Mouse (Mus musculus): ENCODE data around the gene Prkrip1. TPM values are rescaled to one million over a fixed set of nuclear protein-coding genes. Genes with fewer than 3 reads are reported as not detected.
A peak's percentile ranks its signal among the peaks of the same experiment; 100 is the strongest.
"Not testable (repeated sequence)": the region's sequence is repeated elsewhere in the genome, so short reads cannot be mapped to it uniquely, and the experiment has no call there.

Prkrip1 gene
- polyA plus RNA-seq, 1 experiment from 2014 or later: 63.0 TPM

DNA sequence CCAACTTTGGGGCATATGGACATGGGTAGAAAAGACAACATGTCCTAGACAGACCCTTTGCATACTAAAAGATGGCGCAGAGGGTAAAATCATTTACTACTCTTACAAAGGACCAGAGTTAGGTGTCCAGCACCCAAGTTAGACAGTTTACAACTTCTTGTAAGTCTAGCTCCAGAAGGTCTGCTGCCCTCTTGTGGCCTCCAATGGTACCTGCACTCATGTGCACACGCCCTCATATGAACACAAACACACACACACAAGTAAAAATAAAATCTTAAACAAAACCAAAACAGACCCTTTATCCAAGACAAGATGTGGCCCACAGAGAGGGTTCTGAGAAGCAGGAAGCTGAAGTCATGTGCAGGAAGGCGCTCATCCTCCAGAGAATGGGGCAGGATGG is 30.7 kb downstream of the Prkrip1 start:
- Histone ChIP-seq H3K27me3 (replicated peaks; ENCODE audit: control insufficient read depth, insufficient read depth, low read length) (no peaks in the 10 kb centered on the region), H3K9me3 (ENCODE audit: control insufficient read depth, low read length) (no peaks in the 10 kb centered on the region), H3K4me3 (replicated peaks; ENCODE audit: low read length) (no peak overlapping the region), H3K36me3 (ENCODE audit: control insufficient read depth, insufficient read depth) (no peaks in the 10 kb centered on the region), H3K4me2 (ENCODE audit: low read length) (no peak overlapping the region), H3K27ac (ENCODE audit: low read length) (no peak overlapping the region), H3K4me1 (replicated peaks; ENCODE audit: control insufficient read depth, insufficient read depth, low read length) (peaks cover 18% of the 10 kb centered on the region), H3K9ac (replicated peaks; ENCODE audit: low read depth, low read length) (no peak overlapping the region)
- ATAC-seq: no peak
- WGBS: 94% methylated on average over 3 of the region's 3 CpGs

DNA sequence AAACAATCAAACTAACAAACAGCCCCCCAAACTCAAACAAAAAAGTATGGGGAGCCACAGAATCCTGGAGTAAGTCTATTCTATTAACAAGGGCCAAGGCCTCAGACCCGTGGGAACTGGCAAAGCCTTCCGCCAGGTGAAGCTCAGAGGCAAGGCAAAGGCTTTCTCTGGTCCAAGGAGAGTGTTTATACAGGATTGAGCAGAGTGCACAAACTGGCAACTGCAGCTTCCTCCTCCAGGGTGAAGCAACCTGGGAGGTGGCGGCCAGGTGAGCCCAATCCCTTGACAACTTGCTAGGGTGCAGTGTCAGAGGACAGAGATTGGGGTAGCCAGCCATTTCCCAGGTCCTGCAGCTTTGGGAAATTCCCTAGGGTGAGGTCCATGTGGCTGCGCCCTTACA is 31.5 kb downstream of the Prkrip1 start:
- Histone ChIP-seq H3K4me3 (replicated peaks; ENCODE audit: low read length) (no peak overlapping the region), H3K27me3 (replicated peaks; ENCODE audit: control insufficient read depth, insufficient read depth, low read length) (no peaks in the 10 kb centered on the region), H3K9me3 (ENCODE audit: control insufficient read depth, low read length) (no peaks in the 10 kb centered on the region), H3K9ac (replicated peaks; ENCODE audit: low read depth, low read length) (no peak overlapping the region), H3K36me3 (ENCODE audit: control insufficient read depth, insufficient read depth) (no peaks in the 10 kb centered on the region), H3K4me2 (ENCODE audit: low read length) (no peak overlapping the region), H3K27ac (ENCODE audit: low read length) (no peak overlapping the region), H3K4me1 (replicated peaks; ENCODE audit: control insufficient read depth, insufficient read depth, low read length) (peaks cover 18% of the 10 kb centered on the region)
- ATAC-seq: no peak
- 96% methylated on average over 4 of the region's 4 CpGs for WGBS

- Histone ChIP-seq H3K4me1 (replicated peaks; ENCODE audit: control insufficient read depth, insufficient read depth, low read length) (peaks cover 3% of the 10 kb centered on the region), H3K4me3 (replicated peaks; ENCODE audit: low read length) (no peak overlapping the region), H3K9me3 (ENCODE audit: control insufficient read depth, low read length) (no peaks in the 10 kb centered on the region), H3K27me3 (replicated peaks; ENCODE audit: control insufficient read depth, insufficient read depth, low read length) (no peaks in the 10 kb centered on the region), H3K27ac (ENCODE audit: low read length) (no peak overlapping the region), H3K9ac (replicated peaks; ENCODE audit: low read depth, low read length) (no peak overlapping the region), H3K4me2 (ENCODE audit: low read length) (no peak overlapping the region), H3K36me3 (ENCODE audit: control insufficient read depth, insufficient read depth) (no peaks in the 10 kb centered on the region)
- WGBS: 70% methylated on average over 8 of the region's 8 CpGs
- no peak for ATAC-seq
These were observed 33.5 kb downstream of the Prkrip1 start for GRCm38 (mm10) chr5:136165246-136165645.

GRCm38 (mm10) chr5:136163807-136164474 is 34.8 kb downstream of the Prkrip1 start:
- Histone ChIP-seq H3K9me3 (ENCODE audit: control insufficient read depth, low read length) (no peaks in the 10 kb centered on the region), H3K27me3 (replicated peaks; ENCODE audit: control insufficient read depth, insufficient read depth, low read length) (no peaks in the 10 kb centered on the region), H3K36me3 (ENCODE audit: control insufficient read depth, insufficient read depth) (no peaks in the 10 kb centered on the region), H3K9ac (replicated peaks; ENCODE audit: low read depth, low read length) (no peak overlapping the region), H3K27ac (ENCODE audit: low read length) (no peak overlapping the region; the same call in 1 of the 2 replicates), H3K4me2 (ENCODE audit: low read length) (no peak overlapping the region), H3K4me3 (replicated peaks; ENCODE audit: low read length) (no peak overlapping the region), H3K4me1 (replicated peaks; ENCODE audit: control insufficient read depth, insufficient read depth, low read length) (no peaks in the 10 kb centered on the region)
- 76% methylated on average over 11 of the region's 11 CpGs for whole genome bisulfite sequencing
- peak; percentile 55; the same call in 1 of the 2 replicates for ATAC-seq

- H3K27me3 ChIP-seq (replicated peaks; ENCODE audit: control insufficient read depth, insufficient read depth, low read length); H3K4me3 ChIP-seq (replicated peaks; ENCODE audit: low read length); H3K9ac ChIP-seq (replicated peaks; ENCODE audit: low read depth, low read length); H3K4me1 ChIP-seq (replicated peaks; ENCODE audit: control insufficient read depth, insufficient read depth, low read length); H3K36me3 ChIP-seq (ENCODE audit: control insufficient read depth, insufficient read depth); H3K4me2 ChIP-seq (ENCODE audit: low read length); H3K27ac ChIP-seq (ENCODE audit: low read length); H3K9me3 ChIP-seq (ENCODE audit: control insufficient read depth, low read length); ATAC-seq: not testable (repeated sequence)
- 81% methylated on average over 11 of the region's 12 CpGs for WGBS
These were observed 38.7 kb downstream of the Prkrip1 start for GRCm38 (mm10) chr5:136160084-136160483.

- no peaks in the 10 kb centered on the region for H3K4me1 ChIP-seq (replicated peaks; ENCODE audit: control insufficient read depth, insufficient read depth, low read length)
- no peak overlapping the region for H3K27ac ChIP-seq (ENCODE audit: low read length)
- no peaks in the 10 kb centered on the region for H3K36me3 ChIP-seq (ENCODE audit: control insufficient read depth, insufficient read depth)
- H3K4me2 ChIP-seq (ENCODE audit: low read length): no peak overlapping the region
- no peak for ATAC-seq
- H3K9me3 ChIP-seq (ENCODE audit: control insufficient read depth, low read length): no peaks in the 10 kb centered on the region
- H3K27me3 ChIP-seq (replicated peaks; ENCODE audit: control insufficient read depth, insufficient read depth, low read length): no peaks in the 10 kb centered on the region
- no peak overlapping the region for H3K4me3 ChIP-seq (replicated peaks; ENCODE audit: low read length)
- H3K9ac ChIP-seq (replicated peaks; ENCODE audit: low read depth, low read length): no peak overlapping the region
- 85% methylated on average over 5 of the region's 5 CpGs for WGBS
These were observed 43.4 kb downstream of the Prkrip1 start for GRCm38 (mm10) chr5:136155399-136155798.

DNA sequence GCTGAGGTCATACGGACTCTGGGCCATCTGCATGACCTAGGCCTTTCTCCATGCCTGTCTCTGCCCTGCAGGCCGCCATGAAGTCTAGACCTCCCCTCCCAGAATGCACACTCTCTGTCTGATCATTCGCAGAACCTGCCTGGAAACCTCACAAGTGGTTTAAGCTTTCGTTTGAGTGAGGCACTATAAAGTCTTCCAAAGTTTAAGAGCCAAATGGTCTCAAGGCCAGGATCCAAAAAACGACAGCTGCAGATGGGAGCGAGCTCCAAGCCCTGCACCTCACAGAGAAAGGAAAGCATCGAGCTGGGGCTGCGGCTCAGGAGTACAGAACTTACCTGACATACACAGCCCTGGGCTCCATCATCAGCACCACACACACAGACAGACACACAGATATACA is 46.4 kb downstream of the Prkrip1 start:
- ATAC-seq: no peak
- H3K9me3 ChIP-seq (ENCODE audit: control insufficient read depth, low read length): no peaks in the 10 kb centered on the region
- H3K27ac ChIP-seq (ENCODE audit: low read length): no peak overlapping the region
- 75% methylated on average over 8 of the region's 8 CpGs for WGBS
- no peak overlapping the region for H3K9ac ChIP-seq (replicated peaks; ENCODE audit: low read depth, low read length)
- no peaks in the 10 kb centered on the region for H3K4me1 ChIP-seq (replicated peaks; ENCODE audit: control insufficient read depth, insufficient read depth, low read length)
- no peaks in the 10 kb centered on the region for H3K27me3 ChIP-seq (replicated peaks; ENCODE audit: control insufficient read depth, insufficient read depth, low read length)
- H3K36me3 ChIP-seq (ENCODE audit: control insufficient read depth, insufficient read depth): no peaks in the 10 kb centered on the region
- H3K4me2 ChIP-seq (ENCODE audit: low read length): no peak overlapping the region
- H3K4me3 ChIP-seq (replicated peaks; ENCODE audit: low read length): no peak overlapping the region

DNA sequence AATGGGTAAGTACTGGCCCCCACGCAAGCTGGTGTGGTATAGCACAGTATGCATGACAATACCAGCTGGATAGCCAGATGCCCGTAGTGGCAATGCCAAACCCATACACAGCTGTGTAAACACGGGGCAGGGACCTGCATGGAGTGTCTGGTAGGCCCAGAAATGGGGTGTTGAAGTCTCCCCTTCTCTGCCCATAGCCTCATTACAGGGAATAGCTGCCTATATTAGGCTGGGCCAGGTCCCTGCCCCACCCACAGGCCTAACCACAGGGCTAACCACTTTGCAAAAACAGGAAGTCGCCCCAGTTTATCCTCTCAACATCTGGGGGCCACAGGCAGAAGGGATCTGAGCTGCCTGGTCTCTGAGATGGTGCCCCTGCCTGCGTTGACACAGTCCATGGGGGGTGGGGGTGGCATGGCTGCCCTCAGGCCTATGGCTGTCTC is 49.6 kb downstream of the Prkrip1 start:
- 73% methylated on average over 4 of the region's 5 CpGs for WGBS

DNA sequence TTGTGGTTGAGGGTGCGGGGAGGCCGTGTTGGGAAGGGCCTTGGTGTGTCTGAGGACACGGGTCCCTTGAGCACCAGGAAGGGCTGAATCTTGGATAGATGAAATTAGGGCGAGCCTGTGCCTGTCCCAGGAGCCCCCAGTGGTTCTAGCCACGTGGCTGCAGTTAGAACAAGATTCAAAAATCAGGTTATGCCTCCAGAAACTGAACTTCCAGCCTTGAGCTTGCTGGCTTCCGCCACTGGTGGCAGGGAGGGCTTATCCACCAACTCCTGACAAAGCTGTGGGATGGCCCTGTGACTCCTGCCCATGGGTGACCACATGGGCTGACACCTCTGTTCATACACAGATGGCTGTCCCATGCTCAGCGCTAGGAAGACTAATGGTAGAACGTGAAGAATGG is 51.1 kb downstream of the Prkrip1 start:
- Histone ChIP-seq H3K4me1 (replicated peaks; ENCODE audit: control insufficient read depth, insufficient read depth, low read length) (no peaks in the 10 kb centered on the region), H3K27me3 (replicated peaks; ENCODE audit: control insufficient read depth, insufficient read depth, low read length) (no peaks in the 10 kb centered on the region), H3K36me3 (ENCODE audit: control insufficient read depth, insufficient read depth) (no peaks in the 10 kb centered on the region), H3K9ac (replicated peaks; ENCODE audit: low read depth, low read length) (no peak overlapping the region), H3K4me2 (ENCODE audit: low read length) (no peak overlapping the region), H3K9me3 (ENCODE audit: control insufficient read depth, low read length) (no peaks in the 10 kb centered on the region), H3K27ac (ENCODE audit: low read length) (no peak overlapping the region), H3K4me3 (replicated peaks; ENCODE audit: low read length) (no peak overlapping the region)
- ATAC-seq: no peak
- WGBS: 75% methylated on average over 8 of the region's 8 CpGs

More for the DNA sequence above, 49.6 kb downstream of the Prkrip1 start:
- not testable (repeated sequence) for H3K4me1 ChIP-seq (replicated peaks; ENCODE audit: control insufficient read depth, insufficient read depth, low read length); H3K4me3 ChIP-seq (replicated peaks; ENCODE audit: low read length); ATAC-seq; H3K36me3 ChIP-seq (ENCODE audit: control insufficient read depth, insufficient read depth); H3K9ac ChIP-seq (replicated peaks; ENCODE audit: low read depth, low read length); H3K27ac ChIP-seq (ENCODE audit: low read length); H3K27me3 ChIP-seq (replicated peaks; ENCODE audit: control insufficient read depth, insufficient read depth, low read length); H3K4me2 ChIP-seq (ENCODE audit: low read length); H3K9me3 ChIP-seq (ENCODE audit: control insufficient read depth, low read length)

GRCm38 (mm10) chr5:136146936-136147335 is 51.8 kb downstream of the Prkrip1 start:
- Histone ChIP-seq H3K36me3 (ENCODE audit: control insufficient read depth, insufficient read depth) (no peaks in the 10 kb centered on the region), H3K27me3 (replicated peaks; ENCODE audit: control insufficient read depth, insufficient read depth, low read length) (no peaks in the 10 kb centered on the region), H3K9me3 (ENCODE audit: control insufficient read depth, low read length) (no peaks in the 10 kb centered on the region), H3K9ac (replicated peaks; ENCODE audit: low read depth, low read length) (no peak overlapping the region), H3K4me3 (replicated peaks; ENCODE audit: low read length) (no peak overlapping the region), H3K4me2 (ENCODE audit: low read length) (no peak overlapping the region), H3K4me1 (replicated peaks; ENCODE audit: control insufficient read depth, insufficient read depth, low read length) (no peaks in the 10 kb centered on the region), H3K27ac (ENCODE audit: low read length) (no peak overlapping the region)
- no peak for ATAC-seq
- 85% methylated on average over 1 of the region's 1 CpGs for WGBS

Measured in forebrain, embryonic 16.5 days (tissue).